Comparison of ENCODE assay signal across 10 mouse cellular contexts in genomic region chr19:47503625-47504024, GRCm38 (mm10). TPM values are rescaled to one million over a fixed set of nuclear protein-coding genes. Genes with fewer than 3 reads are reported as not detected.
DNase-seq lines count a peak whose midpoint lies in the region; ATAC-seq and TF ChIP-seq lines count a peak whose summit lies in the region.
"Had no signal": no experiment of that assay in that cellular context is flagged by ENCODE, and none has a peak within 500 bp of the region (broad histone marks: within the 10 kb centered on the region; RNA-seq: fewer than 3 reads in every experiment).

No protein-coding gene starts in this region.

- no peak overlapping the region for H3K9ac ChIP-seq in stomach, postnatal 0 days (ENCODE audit: low read length)
- H3K9ac ChIP-seq: embryonic facial prominence, embryonic 13.5 days had no signal

- peak; percentile 63 for TF ChIP-seq CTCF in C2C12 (IDR thresholded peaks at IDR 0.05; ENCODE audit: control insufficient read depth, insufficient read depth, insufficient read length)
- TF ChIP-seq CTCF in stomach, postnatal 0 days (IDR thresholded peaks at IDR 0.05; ENCODE audit: low read depth): peak; percentile 85

- no peak overlapping the region for H3K4me3 ChIP-seq in C2C12 (ENCODE audit: insufficient read depth, poor library complexity, severe bottlenecking)
- no peak overlapping the region for H3K4me3 ChIP-seq in stomach, postnatal 0 days (ENCODE audit: low read depth, low read length)
- H3K4me3 ChIP-seq: embryonic facial prominence, embryonic 13.5 days had no signal

- no peak overlapping the region for H3K4me2 ChIP-seq in stomach, postnatal 0 days (replicated peaks; ENCODE audit: low read depth)
- H3K4me2 ChIP-seq: embryonic facial prominence, embryonic 13.5 days had no signal

- no peak for TF ChIP-seq EP300 in stomach, postnatal 0 days (optimal IDR thresholded peaks at IDR 0.05)

- H3ac ChIP-seq in C2C12 (ENCODE audit: control insufficient read depth, insufficient read length, low read depth): no peak overlapping the region

- WGBS in stomach, postnatal 0 days: 76% methylated on average over 4 of the region's 4 CpGs

- H3K79me2 ChIP-seq in C2C12 (ENCODE audit: control insufficient read depth, insufficient read depth): peaks cover 44% of the 10 kb centered on the region

- no peaks in the 10 kb centered on the region for H3K9me3 ChIP-seq in stomach, postnatal 0 days (ENCODE audit: control insufficient read depth, low read length)
- H3K9me3 ChIP-seq: embryonic facial prominence, embryonic 13.5 days had no signal

- H3K4me1 ChIP-seq in stomach, postnatal 0 days (replicated peaks; ENCODE audit: control insufficient read depth, insufficient read depth): peaks cover 5% of the 10 kb centered on the region

- peaks cover 16% of the 10 kb centered on the region for H3K79me3 ChIP-seq in C2C12 (ENCODE audit: low read depth)

- H3K36me3 ChIP-seq in C2C12 (ENCODE audit: control insufficient read depth, insufficient read depth): peaks cover 32% of the 10 kb centered on the region
- 0 out of 2 replicates have a peak, but pooled peaks cover 3% of the 10 kb centered on the region for H3K36me3 ChIP-seq in stomach, postnatal 0 days (ENCODE audit: control insufficient read depth, insufficient read depth, low read length)

- intact Hi-C loops in heart, postnatal 10 days (cut with DNase I): loop anchor here (2.0 kb wide), 1 partner anchor 39 kb away; the partner anchor contains the start of gene Sh3pxd2a
- intact Hi-C loops in heart, postnatal 25 days (cut with DNase I): loop anchor here (2.0 to 10.0 kb wide), 2 partner anchors 39 to 239 kb away; partner anchors contain the start of gene Sh3pxd2a
- intact Hi-C loops in left cerebral cortex, postnatal 14 days (cut with DNase I): no loop called here

- peak; percentile 8; the same call in 1 of the 2 replicates for ATAC-seq in stomach, postnatal 0 days (ENCODE audit: low FRiP score, low TSS enrichment)

- no peak overlapping the region for H3K27ac ChIP-seq in stomach, postnatal 0 days (replicated peaks)
- H3K27ac ChIP-seq: embryonic facial prominence, embryonic 13.5 days; macrophage had no signal

- no peaks in the 10 kb centered on the region for H3K27me3 ChIP-seq in C2C12 (ENCODE audit: control insufficient read depth, insufficient read depth, insufficient read length)
- H3K27me3 ChIP-seq in stomach, postnatal 0 days (ENCODE audit: control insufficient read depth, insufficient read depth, low read length): no peaks in the 10 kb centered on the region
- H3K27me3 ChIP-seq: embryonic facial prominence, embryonic 13.5 days had no signal

- peak; percentile 53 to 70 for DNase-seq in heart, postnatal 10 days
- DNase-seq in heart, postnatal 25 days (ENCODE audit: low spot score): no peak
- DNase-seq in ZHBTc4 (ENCODE audit: low read depth, low spot score): peak; percentile 80
- DNase-seq in kidney, postnatal 10 days: peak; percentile 44
- no peak for DNase-seq in stomach, postnatal 0 days (ENCODE audit: low spot score)
- no peak for DNase-seq in adrenal gland, adult 2 months
- DNase-seq in left cerebral cortex, postnatal 14 days (ENCODE audit: low spot score in 2 of 2): no peak

TF ChIP-seq in C2C12, 6 proteins besides CTCF, POLR2A, EP300 and RAD21:
- TF ChIP-seq FOSL1 (IDR thresholded peaks at IDR 0.05; ENCODE audit: insufficient read depth, low read length, poor library complexity, severe bottlenecking): no peak
- TF ChIP-seq CEBPB (IDR thresholded peaks at IDR 0.05; ENCODE audit: low read depth): peak; percentile 5
- TF ChIP-seq MYOD1 (IDR thresholded peaks at IDR 0.05; ENCODE audit: control insufficient read depth, insufficient read length, low read depth): no peak

RNA-seq across cellular contexts. Expression of gene Stn1, which starts 33.7 kb away (rescaled TPM):
- total RNA-seq in heart, postnatal 10 days (2021): 10 to 100 TPM; 22.0 to 24.0 TPM
- total RNA-seq in heart, postnatal 25 days (2021): 10 to 100 TPM; 17.8 to 18.9 TPM
- polyA plus RNA-seq in C2C12 (2012; fragmentation: generic; extraction: Trizol): 50.7 TPM
- polyA plus RNA-seq in stomach, postnatal 0 days (2015; fragmentation: Nextera tagmentation; extraction: Ambion mirVana): 25.9 and 28.5 TPM in 2 replicates
- total RNA-seq in adrenal gland, adult 2 months (2021): 10 to 100 TPM in 1 of 2 experiments, 1 to 10 TPM in 1; 8.3 to 11.9 TPM
- 10.8 TPM in 2 replicates for polyA plus RNA-seq in adrenal gland, adult 2 months (2012; rRNA removed)
- 10 to 100 TPM; 28.5 to 29.9 TPM for total RNA-seq in left cerebral cortex, postnatal 14 days (2021)

RNA-seq across cellular contexts. Expression of gene Sh3pxd2a, which starts 39.4 kb away (rescaled TPM):
- total RNA-seq in heart, postnatal 10 days (2021): 10 to 100 TPM; 87.9 to 93.7 TPM
- total RNA-seq in heart, postnatal 25 days (2021): 10 to 100 TPM; 63.5 to 63.6 TPM
- polyA plus RNA-seq in C2C12 (2012; fragmentation: generic; extraction: Trizol): 22.2 TPM
- polyA plus RNA-seq in stomach, postnatal 0 days (2015; fragmentation: Nextera tagmentation; extraction: Ambion mirVana): 3.7 and 4.3 TPM in 2 replicates
- 10 to 100 TPM; 68.2 to 90.0 TPM for total RNA-seq in adrenal gland, adult 2 months (2021)
- polyA plus RNA-seq in adrenal gland, adult 2 months (2012; rRNA removed): 33.1 and 61.0 TPM in 2 replicates
- total RNA-seq in left cerebral cortex, postnatal 14 days (2021): 10 to 100 TPM; 30.9 TPM

Comparison
In these comparisons a context has a peak if more than half of its experiments do, and no peak if none do; other contexts are left out.
1. DNase-seq: peak in heart, postnatal 10 days (2 of 2), ZHBTc4 (single experiment) and kidney, postnatal 10 days (single experiment); none in heart, postnatal 25 days (single experiment), stomach, postnatal 0 days (single experiment), adrenal gland, adult 2 months (single experiment) and left cerebral cortex, postnatal 14 days (0 of 2).